Mouse (Mus musculus) liver, postnatal 0 days (tissue): ENCODE results near the gene Eef1a2.

ENCODE experiments used
- CTCF ChIP-seq: sonication (generic); IDR thresholded peaks from 2 replicates; pipeline ENCODE4 v1.5.1; 2016; ENCODE audit warnings: antibody characterized with exemption, low read depth
- EP300 ChIP-seq: IDR thresholded peaks from 2 replicates; pipeline ENCODE4 v1.6.1; 2016; ENCODE audit warnings: antibody characterized with exemption, low read depth, mild to moderate bottlenecking

DNA sequence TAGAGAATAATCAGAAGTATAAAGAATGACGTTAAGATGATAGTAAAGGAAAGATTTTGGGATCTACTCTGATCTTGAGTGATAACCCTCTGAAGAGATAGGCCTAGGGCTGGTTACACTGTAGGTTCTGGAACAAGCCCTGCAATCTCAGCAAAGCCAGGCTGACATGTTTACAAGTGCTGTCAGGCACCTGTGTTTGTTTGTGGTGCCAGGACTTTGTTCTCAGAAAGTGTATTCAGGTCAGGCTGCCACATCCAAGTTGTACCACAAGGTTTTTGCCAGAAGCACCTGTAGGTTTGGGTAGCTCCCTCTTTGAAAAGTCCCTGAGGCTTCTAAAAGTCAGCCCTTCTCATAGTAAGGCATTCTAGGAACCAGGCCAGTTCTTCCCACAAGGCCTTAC is 32.5 kb upstream of the Eef1a2 start:
- TF ChIP-seq CTCF = no peak
- no peak for TF ChIP-seq EP300
